Mouse (Mus musculus) myocyte (in vitro differentiated cells): ENCODE measurements around the gene Cdca7l.

Experiments used
- MYOD1 ChIP-seq, 3 experiments: IDR thresholded peaks; one replicate each; pipeline ENCODE4 v1.6.1; 2011; ENCODE audit warnings: control low read depth in 2 of 3, low read depth in 2 of 3, mild to moderate bottlenecking in 2 of 3, moderate library complexity in 1 of 3; ENCODE audit not compliant: insufficient read length in 2 of 3, control insufficient read depth in 1 of 3
- POLR2A ChIP-seq: IDR thresholded peaks from one replicate; pipeline ENCODE4 v1.6.1; 2011; ENCODE audit warnings: low read depth, mild to moderate bottlenecking, control low read depth, moderate library complexity; ENCODE audit not compliant: insufficient read length
- TCF12 ChIP-seq: IDR thresholded peaks from one replicate; pipeline ENCODE4 v1.6.1; 2011; ENCODE audit warnings: mild to moderate bottlenecking, control low read depth; ENCODE audit not compliant: poor library complexity, insufficient read depth, severe bottlenecking

DNA sequence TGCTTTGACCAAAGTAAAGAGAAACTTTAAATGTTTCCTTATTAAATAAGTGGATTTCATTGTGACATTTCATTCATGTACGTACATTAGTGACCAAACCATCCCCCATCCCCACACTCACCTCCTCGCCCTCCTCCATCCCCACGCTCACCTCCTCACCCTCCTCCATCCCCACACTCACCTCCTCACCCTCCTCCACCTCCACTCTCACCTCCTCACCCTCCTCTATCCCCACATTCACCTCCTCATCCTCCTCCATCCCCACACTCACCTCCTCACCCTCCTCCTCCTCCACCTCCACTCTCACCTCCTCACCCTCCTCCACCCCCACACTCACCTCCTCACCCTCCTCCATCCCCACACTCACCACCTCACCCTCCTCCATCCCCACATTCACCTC, 57.2 kb downstream of the Cdca7l start:
- TF ChIP-seq POLR2A (no peak), TCF12 (no peak), MYOD1 (IDR thresholded peaks at IDR 0.05; ENCODE audit: control insufficient read depth in 1 of 3, insufficient read length in 2 of 3, low read depth in 2 of 3) (no peak)
